Mouse (Mus musculus): ENCODE data around the gene Crcp.

The Crcp gene

DNA sequence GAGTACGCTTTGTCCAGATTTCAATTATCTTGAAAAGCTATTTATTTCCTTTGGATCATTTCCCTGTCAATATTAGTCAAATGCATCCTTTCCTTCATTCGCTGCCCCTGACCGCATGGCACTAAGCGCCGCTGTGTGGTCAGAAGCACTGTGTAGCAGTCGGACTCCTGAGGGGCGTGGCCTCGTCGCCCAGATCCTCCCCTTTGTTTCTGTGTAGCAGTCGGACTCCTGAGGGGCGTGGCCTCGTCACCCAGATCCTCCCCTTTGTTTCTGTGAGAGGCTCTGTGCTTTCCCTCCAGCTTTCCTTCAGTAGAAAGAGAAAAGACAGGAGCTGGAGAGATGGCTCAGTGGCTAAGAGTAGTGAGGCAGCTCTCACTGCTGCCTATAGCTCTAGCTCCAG is 67.7 kb downstream of the Crcp start:
- peak; percentile 67 for DNase-seq (ENCODE audit: inconsistent ontology term)

DNA sequence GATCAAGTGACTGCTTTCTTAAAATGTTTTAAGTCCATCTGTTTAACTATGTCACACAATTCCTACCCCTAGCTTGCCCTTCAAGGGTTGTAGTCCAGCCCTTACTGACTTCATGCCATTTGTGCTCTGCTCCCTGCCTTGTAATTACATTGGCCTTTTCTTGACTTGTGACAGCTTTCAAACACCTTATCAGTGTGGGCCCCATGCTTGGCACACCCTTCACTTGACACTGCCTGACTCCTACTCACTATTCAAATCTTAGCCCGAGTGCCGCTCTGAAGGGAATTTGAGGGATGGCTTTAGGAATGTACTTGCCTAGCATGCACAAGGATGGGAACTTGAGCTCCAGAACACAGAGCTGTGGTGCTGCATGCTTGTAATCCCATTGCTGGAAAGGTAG is 68.7 kb downstream of the Crcp start:
- DNase-seq (ENCODE audit: inconsistent ontology term), result no peak

DNA sequence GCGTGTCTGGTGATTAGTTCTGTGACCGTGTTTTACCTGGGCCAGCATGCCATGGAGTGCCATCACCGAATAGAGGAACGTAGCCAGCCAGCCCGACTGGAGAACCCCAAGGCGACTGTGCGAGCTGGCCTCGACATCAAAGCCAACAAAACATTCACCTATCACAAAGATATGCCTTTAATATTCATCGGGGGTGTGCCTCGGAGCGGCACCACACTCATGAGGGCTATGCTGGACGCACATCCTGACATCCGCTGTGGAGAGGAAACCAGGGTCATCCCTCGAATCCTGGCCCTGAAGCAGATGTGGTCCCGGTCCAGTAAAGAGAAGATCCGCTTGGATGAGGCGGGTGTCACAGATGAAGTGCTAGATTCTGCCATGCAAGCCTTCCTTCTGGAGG is 72.6 kb downstream of the Crcp start:
- DNase-seq (ENCODE audit: inconsistent ontology term), result no peak

DNA sequence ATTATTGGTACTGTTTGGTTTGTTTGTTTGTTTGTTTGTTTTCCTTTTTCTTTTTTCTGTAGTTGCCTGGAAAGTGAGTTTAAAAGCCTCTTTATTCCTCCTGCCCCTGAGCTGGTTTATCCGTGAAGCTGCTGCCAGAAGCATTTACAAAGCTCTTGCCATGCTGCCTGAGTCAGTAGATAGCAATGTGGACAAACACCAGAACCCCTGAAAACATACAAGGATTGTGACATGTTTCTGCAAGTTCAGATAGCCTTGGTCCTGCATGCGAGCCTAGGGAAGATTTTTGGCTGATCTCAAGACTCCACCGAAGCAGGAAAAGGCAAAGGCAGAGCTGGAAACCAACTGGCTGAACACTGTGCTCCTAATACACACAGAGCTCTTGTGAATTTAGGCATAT is 80.3 kb downstream of the Crcp start:
- DNase-seq (ENCODE audit: inconsistent ontology term), result no peak
